Mouse (Mus musculus) brain, embryonic 14.5 days (tissue): ENCODE measurements around the gene Exoc3l4.

Source experiments
- CTCF ChIP-seq: fragments of 200-500 bp; IDR thresholded peaks from 2 replicates; pipeline ENCODE4 v1.5.1; 2012; ENCODE audit warnings: inconsistent platforms, mild to moderate bottlenecking, moderate library complexity, borderline replicate concordance; ENCODE audit not compliant: insufficient read depth, insufficient read length; ENCODE audit errors: extremely low read depth
- POLR2A ChIP-seq: fragments of 200-500 bp; IDR thresholded peaks from 2 replicates; pipeline ENCODE4 v1.6.1; 2012; ENCODE audit warnings: mild to moderate bottlenecking, inconsistent platforms, borderline replicate concordance; ENCODE audit not compliant: poor library complexity, insufficient read depth, insufficient read length, severe bottlenecking; ENCODE audit errors: extremely low read depth

GRCm38 (mm10) chr12:111443011-111443870, 26.4 kb downstream of the Exoc3l4 start:
- TF ChIP-seq CTCF (no peak), POLR2A (no peak)
